Mouse (Mus musculus): Measurements from ENCODE around the gene Oasl1. TPM values are rescaled to one million over a fixed set of nuclear protein-coding genes. Genes with fewer than 3 reads are reported as not detected.

The Oasl1 gene
- polyA plus RNA-seq, 2 experiments, result 0.39 to 0.59 TPM

GRCm38 (mm10) chr5:114883022-114883421, 40.0 kb upstream of the Oasl1 start:
- Histone ChIP-seq H3K27ac (replicated peaks; ENCODE audit: low read depth, low read length) (no peak overlapping the region), H3K36me3 (ENCODE audit: control insufficient read depth, insufficient read depth, low read length) (no peaks in the 10 kb centered on the region), H3K4me2 (replicated peaks; ENCODE audit: low read depth, low read length, severe bottlenecking) (no peak overlapping the region), H3K4me3 (replicated peaks; ENCODE audit: low read length) (no peak overlapping the region), H3K9me3 (ENCODE audit: control insufficient read depth, low read length) (no peaks in the 10 kb centered on the region), H3K9ac (ENCODE audit: low read depth, low read length, severe bottlenecking) (no peak overlapping the region), H3K4me1 (ENCODE audit: control insufficient read depth, insufficient read depth, low read length) (no peaks in the 10 kb centered on the region), H3K27me3 (ENCODE audit: control insufficient read depth, insufficient read depth, low read length) (no peaks in the 10 kb centered on the region)
- ATAC-seq (ENCODE audit: low FRiP score, low read depth) (no peak), DNase-seq (ENCODE audit: low spot score) (no peak)
- WGBS, result 75% methylated on average over 11 of the region's 11 CpGs
- TF ChIP-seq POLR2A (IDR thresholded peaks at IDR 0.05; ENCODE audit: borderline replicate concordance, extremely low read depth, insufficient read depth, insufficient read length), result no peak

GRCm38 (mm10) chr5:114886801-114887200, 36.2 kb upstream of the Oasl1 start:
- H3K9ac ChIP-seq (ENCODE audit: low read depth, low read length, severe bottlenecking), result no peak overlapping the region
- H3K4me3 ChIP-seq (replicated peaks; ENCODE audit: low read length), result no peak overlapping the region
- H3K4me2 ChIP-seq (replicated peaks; ENCODE audit: low read depth, low read length, severe bottlenecking), result no peak overlapping the region
- H3K4me1 ChIP-seq (ENCODE audit: control insufficient read depth, insufficient read depth, low read length), result no peaks in the 10 kb centered on the region
- H3K36me3 ChIP-seq (ENCODE audit: control insufficient read depth, insufficient read depth, low read length), result no peaks in the 10 kb centered on the region
- TF ChIP-seq POLR2A (IDR thresholded peaks at IDR 0.05; ENCODE audit: borderline replicate concordance, extremely low read depth, insufficient read depth, insufficient read length), result no peak
- 80% methylated on average over 6 of the region's 6 CpGs for WGBS
- no peak overlapping the region for H3K27ac ChIP-seq (replicated peaks; ENCODE audit: low read depth, low read length)
- H3K9me3 ChIP-seq (ENCODE audit: control insufficient read depth, low read length), result no peaks in the 10 kb centered on the region
- ATAC-seq (ENCODE audit: low FRiP score, low read depth) (no peak), DNase-seq (ENCODE audit: low spot score) (no peak)
- no peaks in the 10 kb centered on the region for H3K27me3 ChIP-seq (ENCODE audit: control insufficient read depth, insufficient read depth, low read length)

- no peaks in the 10 kb centered on the region for H3K4me1 ChIP-seq (ENCODE audit: control insufficient read depth, insufficient read depth, low read length)
- no peaks in the 10 kb centered on the region for H3K9me3 ChIP-seq (ENCODE audit: control insufficient read depth, low read length)
- H3K36me3 ChIP-seq (ENCODE audit: control insufficient read depth, insufficient read depth, low read length), result no peaks in the 10 kb centered on the region
- ATAC-seq (ENCODE audit: low FRiP score, low read depth) (no peak), DNase-seq (ENCODE audit: low spot score) (no peak)
- no peak overlapping the region for H3K27ac ChIP-seq (replicated peaks; ENCODE audit: low read depth, low read length)
- H3K4me2 ChIP-seq (replicated peaks; ENCODE audit: low read depth, low read length, severe bottlenecking), result no peak overlapping the region
- no peaks in the 10 kb centered on the region for H3K27me3 ChIP-seq (ENCODE audit: control insufficient read depth, insufficient read depth, low read length)
- H3K9ac ChIP-seq (ENCODE audit: low read depth, low read length, severe bottlenecking), result no peak overlapping the region
- WGBS, result 72% methylated on average over 2 of the region's 2 CpGs
- H3K4me3 ChIP-seq (replicated peaks; ENCODE audit: low read length), result no peak overlapping the region
- TF ChIP-seq POLR2A (IDR thresholded peaks at IDR 0.05; ENCODE audit: borderline replicate concordance, extremely low read depth, insufficient read depth, insufficient read length), result no peak
These were observed 34.0 kb upstream of the Oasl1 start for GRCm38 (mm10) chr5:114888995-114889394.

GRCm38 (mm10) chr5:114895542-114895941, 27.5 kb upstream of the Oasl1 start:
- Histone ChIP-seq H3K9me3 (ENCODE audit: control insufficient read depth, low read length) (no peaks in the 10 kb centered on the region), H3K4me1 (ENCODE audit: control insufficient read depth, insufficient read depth, low read length) (0 out of 2 replicates have a peak, but pooled peaks cover 3% of the 10 kb centered on the region), H3K4me2 (replicated peaks; ENCODE audit: low read depth, low read length, severe bottlenecking) (no peak overlapping the region), H3K27me3 (ENCODE audit: control insufficient read depth, insufficient read depth, low read length) (no peaks in the 10 kb centered on the region), H3K4me3 (replicated peaks; ENCODE audit: low read length) (no peak overlapping the region), H3K9ac (ENCODE audit: low read depth, low read length, severe bottlenecking) (no peak overlapping the region), H3K36me3 (ENCODE audit: control insufficient read depth, insufficient read depth, low read length) (no peaks in the 10 kb centered on the region), H3K27ac (replicated peaks; ENCODE audit: low read depth, low read length) (no peak overlapping the region)
- ATAC-seq (ENCODE audit: low FRiP score, low read depth) (no peak), DNase-seq (ENCODE audit: low spot score) (no peak)
- TF ChIP-seq POLR2A (IDR thresholded peaks at IDR 0.05; ENCODE audit: borderline replicate concordance, extremely low read depth, insufficient read depth, insufficient read length), result no peak
- WGBS, result 84% methylated on average over 4 of the region's 4 CpGs

GRCm38 (mm10) chr5:114896688-114897373, 26.2 kb upstream of the Oasl1 start, which contains the start of gene Oasl2:
Gene Oasl2, plus strand, starts transcription at chr5:114896936.
- Histone ChIP-seq H3K4me1 (ENCODE audit: control insufficient read depth, insufficient read depth, low read length) (0 out of 2 replicates have a peak, but pooled peaks cover 3% of the 10 kb centered on the region), H3K4me2 (replicated peaks; ENCODE audit: low read depth, low read length, severe bottlenecking) (0 out of 2 replicates have a peak within 1 kb of the TSS, but pooled peaks have one; percentile 26), H3K4me3 (replicated peaks; ENCODE audit: low read length) (no peak within 1 kb of the TSS; the same call in 1 of the 2 replicates), H3K9ac (ENCODE audit: low read depth, low read length, severe bottlenecking) (0 out of 2 replicates have a peak within 1 kb of the TSS, but pooled peaks have one; percentile 28), H3K27me3 (ENCODE audit: control insufficient read depth, insufficient read depth, low read length) (no peaks in the 10 kb centered on the region), H3K9me3 (ENCODE audit: control insufficient read depth, low read length) (no peaks in the 10 kb centered on the region), H3K27ac (replicated peaks; ENCODE audit: low read depth, low read length) (no peak within 1 kb of the TSS), H3K36me3 (ENCODE audit: control insufficient read depth, insufficient read depth, low read length) (no peaks in the 10 kb centered on the region)
- DNase-seq (ENCODE audit: low spot score) (no peak), ATAC-seq (ENCODE audit: low FRiP score, low read depth) (no peak)
- TF ChIP-seq POLR2A (IDR thresholded peaks at IDR 0.05; ENCODE audit: borderline replicate concordance, extremely low read depth, insufficient read depth, insufficient read length), result no peak
- WGBS, result 70% methylated on average over 13 of the region's 13 CpGs
